Mouse (Mus musculus): ENCODE data around the gene Mycbp.

DNA sequence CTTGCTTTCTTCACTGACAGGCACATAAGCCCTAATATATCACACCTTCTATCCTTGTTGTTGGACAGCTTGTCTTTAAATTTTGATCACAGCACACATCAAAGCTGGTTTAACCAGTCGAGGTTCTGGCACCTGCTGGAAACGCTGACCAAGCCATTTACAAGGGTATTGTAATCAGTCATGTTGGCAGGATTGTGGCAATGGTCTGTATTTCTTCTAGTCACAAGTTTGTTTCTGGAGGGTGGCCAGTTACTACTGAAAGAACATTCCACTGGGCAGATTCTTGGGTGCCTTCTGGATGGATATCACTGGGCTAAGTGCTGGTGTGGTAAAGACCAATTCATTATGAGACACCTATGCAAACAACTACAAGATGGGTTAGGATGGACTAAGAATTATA is 7.8 kb downstream of the Mycbp start:
- no peak for TF ChIP-seq CTCF (conservative IDR thresholded peaks at IDR 0.05; ENCODE audit: low read length)
- TF ChIP-seq POU5F1 (IDR thresholded peaks at IDR 0.05; ENCODE audit: borderline replicate concordance, low read length), result no peak

Data from E14TG2a.4 (cell line).